Mouse (Mus musculus) lung, embryonic 14.5 days (tissue): ENCODE measurements around the gene Htr1d. TPM values are rescaled to one million over a fixed set of nuclear protein-coding genes. Genes with fewer than 3 reads are reported as not detected.
A peak's percentile ranks its signal among the peaks of the same experiment; 100 is the strongest.

Experiments used
- ATAC-seq: fragments of 200-750 bp; cut with Nextera tagmentation; 2 replicates; pipeline ENCODE4 v1.8.0; 2017; ENCODE audit warnings: mild to moderate bottlenecking, moderate TSS enrichment, moderate library complexity; ENCODE audit not compliant: insufficient read depth
- DNase-seq: peaks from one replicate; pipeline ENCODE4 v3.0.0-alpha.2; 2015
- H3K27ac ChIP-seq: fragments of 300-500 bp; sonication (generic); 2 replicates; pipeline ENCODE4 v1.5.1; 2014; ENCODE audit warnings: low read depth, mild to moderate bottlenecking, moderate library complexity
- H3K27me3 ChIP-seq: fragments of 300-500 bp; sonication (generic); 2 replicates; pipeline ENCODE4 v1.6.1; 2014; ENCODE audit warnings: low read length, control low read depth; ENCODE audit not compliant: insufficient read depth
- H3K36me3 ChIP-seq: fragments of 300-500 bp; sonication (generic); 2 replicates; pipeline ENCODE4 v1.6.1; 2014; ENCODE audit warnings: control low read depth; ENCODE audit not compliant: insufficient read depth
- H3K4me1 ChIP-seq: fragments of 300-500 bp; sonication (generic); 2 replicates; pipeline ENCODE4 v1.6.1; 2014; ENCODE audit warnings: antibody characterized with exemption, control low read depth; ENCODE audit not compliant: insufficient read depth
- H3K4me2 ChIP-seq: fragments of 300-500 bp; sonication (generic); 2 replicates; pipeline ENCODE4 v1.6.1; 2014; ENCODE audit warnings: mild to moderate bottlenecking
- H3K4me3 ChIP-seq: fragments of 300-500 bp; sonication (generic); 2 replicates; pipeline ENCODE4 v1.5.1; 2014; ENCODE audit warnings: low read depth, low read length
- H3K9ac ChIP-seq: fragments of 300-500 bp; sonication (generic); 2 replicates; pipeline ENCODE4 v1.6.1; 2014
- H3K9me3 ChIP-seq: fragments of 300-500 bp; sonication (generic); 2 replicates; pipeline ENCODE4 v1.6.1; 2016; ENCODE audit warnings: low read depth, low read length, control low read depth
- CTCF ChIP-seq: IDR thresholded peaks from 2 replicates; pipeline ENCODE4 v1.5.1; 2016; ENCODE audit warnings: antibody characterized with exemption, low read depth
- WGBS: fragments of 180-500 bp; shearing (Covaris S2); extraction: QIAGEN DNeasy Blood & Tissue Kit; methylation state at CpG from one replicate; pipeline ENCODE4 v1.1.7; 2014; 5-methylcytosine and 5-hydroxymethylcytosine counted together
- polyA plus RNA-seq: library from polyadenylated mRNA; unstranded; fragments of >200 nt; fragmentation: Nextera tagmentation; extraction: Ambion mirVana; gene quantifications from 2 replicates; pipeline ENCODE4 v1.2.1, GENCODE M21; 2014

Gene Htr1d
- polyA plus RNA-seq, result 0.07 TPM in 1 of 2 replicates, not detected in the other

DNA sequence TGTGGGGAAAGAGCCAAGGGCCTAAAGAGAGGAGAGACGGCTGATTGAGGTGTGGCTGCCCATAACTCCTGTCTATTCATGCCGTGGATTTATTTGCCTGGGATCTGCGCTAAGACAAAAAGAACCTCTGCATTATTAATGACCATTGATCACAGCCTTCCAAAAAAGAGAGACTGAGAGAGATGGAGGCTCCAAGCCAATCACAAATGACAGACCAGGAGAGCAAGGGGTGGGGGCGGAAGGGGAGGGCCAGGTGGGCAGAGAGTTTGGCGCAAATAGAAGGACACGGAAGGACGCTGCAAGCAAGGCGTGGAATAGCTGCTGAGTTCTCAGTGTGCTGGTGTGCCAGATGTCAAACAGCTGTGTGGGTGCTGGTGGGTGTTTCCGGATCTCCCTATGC is at the start of gene Htr1d:
Gene Htr1d (plus strand): TSS at position 301 of the 400 bp plus-strand sequence.
- peak within 1 kb of the TSS; percentile 46 for H3K9ac ChIP-seq
- H3K4me1 ChIP-seq, result no peaks in the 10 kb centered on the region
- no peaks in the 10 kb centered on the region for H3K9me3 ChIP-seq
- DNase-seq, result no peak
- H3K27me3 ChIP-seq, result peaks cover 29% of the 10 kb centered on the region
- no peak for TF ChIP-seq CTCF
- no peak within 1 kb of the TSS for H3K27ac ChIP-seq
- H3K4me2 ChIP-seq, result peak within 1 kb of the TSS; percentile 93
- peak within 1 kb of the TSS; percentile 47 for H3K4me3 ChIP-seq
- 44% methylated on average over 9 of the region's 9 CpGs for whole genome bisulfite sequencing
- H3K36me3 ChIP-seq, result no peaks in the 10 kb centered on the region
- ATAC-seq, result no peak

DNA sequence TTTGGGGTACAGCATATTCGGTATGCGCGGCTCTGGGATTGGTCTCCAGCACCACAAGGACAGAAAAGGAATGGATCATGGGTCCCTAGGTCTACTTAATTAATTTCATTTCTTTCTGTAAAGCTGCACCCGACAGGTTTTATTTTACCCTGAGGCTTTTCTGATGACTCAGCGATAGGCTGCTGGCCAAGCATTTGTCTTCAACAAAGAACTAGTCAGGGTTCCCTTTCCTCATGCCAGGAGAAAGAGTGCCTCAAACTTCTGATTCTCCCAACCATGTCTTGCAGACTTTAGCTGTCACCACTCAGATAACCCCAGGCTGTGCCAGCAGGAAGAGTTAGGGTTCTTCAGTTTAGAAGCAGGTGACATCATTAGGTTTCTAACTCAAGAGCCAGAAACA is 46.3 kb upstream of the Htr1d start:
- Histone ChIP-seq H3K4me3 (no peak overlapping the region), H3K9me3 (no peaks in the 10 kb centered on the region), H3K36me3 (no peaks in the 10 kb centered on the region), H3K9ac (no peak overlapping the region), H3K27ac (no peak overlapping the region), H3K4me2 (no peak overlapping the region), H3K27me3 (no peaks in the 10 kb centered on the region), H3K4me1 (no peaks in the 10 kb centered on the region)
- no peak for TF ChIP-seq CTCF
- DNase-seq (no peak), ATAC-seq (no peak)
- WGBS, result 81% methylated on average over 5 of the region's 5 CpGs

DNA sequence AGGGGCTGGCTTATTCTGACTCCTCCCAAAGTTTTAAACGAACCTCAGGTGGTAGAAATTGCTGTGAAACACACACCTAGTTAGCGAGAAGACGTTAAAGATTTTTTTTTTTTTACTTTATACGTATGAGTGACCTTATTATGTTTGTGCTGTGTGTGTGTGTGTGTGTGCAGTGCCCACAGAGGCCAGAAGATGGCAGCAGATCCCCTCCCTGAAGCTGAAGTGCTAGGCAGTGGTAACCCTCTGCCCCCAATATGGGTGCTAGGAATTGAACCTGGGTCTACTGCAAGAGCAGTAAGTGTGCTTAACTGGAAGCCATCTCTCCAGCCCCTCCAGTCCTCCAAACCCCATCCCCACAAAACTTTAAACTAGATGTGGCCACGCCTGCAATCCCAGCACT is 40.3 kb upstream of the Htr1d start:
- ATAC-seq, result no peak
- Histone ChIP-seq H3K9ac (no peak overlapping the region), H3K4me2 (no peak overlapping the region), H3K27me3 (no peaks in the 10 kb centered on the region), H3K4me3 (no peak overlapping the region), H3K27ac (no peak overlapping the region), H3K4me1 (no peaks in the 10 kb centered on the region), H3K36me3 (no peaks in the 10 kb centered on the region), H3K9me3 (no peaks in the 10 kb centered on the region)
- TF ChIP-seq CTCF, result peak; percentile 37
- DNase-seq, result no peak
- WGBS, result 80% methylated on average over 5 of the region's 5 CpGs

DNA sequence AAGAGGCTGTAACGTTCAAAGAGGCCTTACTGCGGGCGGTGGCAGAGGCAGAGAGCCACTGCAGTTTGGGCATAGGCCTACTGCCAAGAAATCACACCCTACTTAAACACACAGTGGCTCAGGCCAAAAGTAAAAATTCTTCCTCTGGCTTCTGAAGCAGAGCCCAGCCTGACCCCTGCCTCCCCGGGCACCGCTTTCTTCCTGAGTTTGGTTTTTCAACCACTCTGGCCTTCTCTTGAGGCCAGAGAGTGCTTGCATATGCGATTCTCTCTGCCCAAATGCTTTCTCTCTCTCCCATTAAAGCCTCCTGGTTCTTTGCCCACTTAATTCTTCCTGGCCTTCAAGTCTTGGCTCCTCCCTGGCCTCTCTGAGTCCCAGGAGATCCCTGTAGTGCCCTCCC is 39.5 kb upstream of the Htr1d start:
- no peak overlapping the region for H3K27ac ChIP-seq
- H3K4me3 ChIP-seq, result no peak overlapping the region
- H3K9me3 ChIP-seq, result no peaks in the 10 kb centered on the region
- no peaks in the 10 kb centered on the region for H3K27me3 ChIP-seq
- DNase-seq (no peak), ATAC-seq (no peak)
- WGBS, result 74% methylated on average over 6 of the region's 6 CpGs
- no peak overlapping the region for H3K4me2 ChIP-seq
- H3K9ac ChIP-seq, result no peak overlapping the region
- H3K4me1 ChIP-seq, result no peaks in the 10 kb centered on the region
- TF ChIP-seq CTCF, result no peak
- H3K36me3 ChIP-seq, result no peaks in the 10 kb centered on the region

DNA sequence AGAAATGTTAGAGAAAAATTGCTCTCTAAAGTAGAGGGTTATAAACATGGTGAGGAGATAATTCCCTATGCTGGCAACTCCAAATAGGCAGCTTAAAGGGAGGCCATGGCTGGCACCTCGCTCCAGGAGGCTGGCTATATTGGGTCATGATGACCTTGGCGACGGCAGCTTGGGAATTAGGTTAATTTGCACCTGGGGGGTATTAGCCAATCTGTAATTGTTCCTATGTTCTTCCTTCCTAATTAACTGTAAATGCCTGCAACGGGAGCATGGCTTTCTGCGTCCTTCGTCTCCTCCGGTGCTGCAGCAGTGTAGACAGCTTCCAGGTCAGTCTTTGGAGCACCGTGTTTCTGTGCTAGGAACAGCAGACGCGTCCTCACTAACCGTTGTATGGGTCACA is 36.1 kb upstream of the Htr1d start:
- Histone ChIP-seq H3K4me1 (no peaks in the 10 kb centered on the region), H3K27me3 (no peaks in the 10 kb centered on the region), H3K4me2 (no peak overlapping the region), H3K9ac (no peak overlapping the region), H3K27ac (no peak overlapping the region), H3K36me3 (no peaks in the 10 kb centered on the region), H3K4me3 (no peak overlapping the region), H3K9me3 (no peaks in the 10 kb centered on the region)
- no peak for TF ChIP-seq CTCF
- no peak for ATAC-seq
- DNase-seq, result no peak
- WGBS, result 52% methylated on average over 11 of the region's 11 CpGs

DNA sequence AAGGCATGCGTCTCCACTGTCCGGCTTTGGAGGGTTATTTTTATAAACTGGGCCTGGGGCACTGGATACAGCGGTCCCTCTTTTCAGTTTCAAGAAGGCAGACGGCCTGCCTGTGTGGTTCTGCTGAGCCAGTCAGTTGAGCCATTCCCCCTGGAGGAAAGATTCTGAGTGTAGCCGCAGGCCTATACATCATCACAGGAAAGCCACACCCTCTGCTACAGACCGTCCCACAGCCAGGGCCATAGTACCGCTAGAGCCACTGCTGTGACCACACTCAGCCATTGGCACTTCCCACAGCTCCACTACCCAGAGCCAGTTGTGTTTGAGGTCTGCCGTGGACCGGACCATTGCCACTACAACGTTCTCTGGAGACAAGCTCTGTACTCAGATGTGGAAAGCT is 21.5 kb upstream of the Htr1d start:
- no peak for ATAC-seq
- TF ChIP-seq CTCF, result no peak
- WGBS, result 73% methylated on average over 10 of the region's 10 CpGs

DNA sequence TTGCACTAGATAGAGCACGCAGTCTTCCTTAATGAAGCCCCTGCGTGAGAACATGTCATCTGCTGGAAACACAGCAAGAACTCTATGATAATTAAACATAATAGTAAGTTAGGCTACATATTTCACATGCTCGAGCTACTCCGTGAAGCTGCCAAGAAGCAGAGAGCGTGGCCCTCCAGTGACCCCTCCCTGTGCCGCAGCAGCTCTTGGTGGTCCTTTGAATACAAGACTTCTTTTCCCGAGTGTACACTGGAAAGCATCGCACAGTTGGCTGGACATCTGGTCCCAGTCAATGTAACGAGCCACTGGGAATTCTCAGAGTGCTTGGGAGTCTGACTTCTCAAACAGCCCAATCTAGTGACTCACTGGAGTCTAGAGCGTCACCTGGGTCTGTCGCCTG is 15.5 kb upstream of the Htr1d start:
- no peaks in the 10 kb centered on the region for H3K36me3 ChIP-seq
- peak; percentile 44 for DNase-seq
- H3K9me3 ChIP-seq, result no peaks in the 10 kb centered on the region
- no peak overlapping the region for H3K4me2 ChIP-seq
- H3K27ac ChIP-seq, result no peak overlapping the region
- H3K4me1 ChIP-seq, result no peaks in the 10 kb centered on the region
- no peak overlapping the region for H3K4me3 ChIP-seq
- no peaks in the 10 kb centered on the region for H3K27me3 ChIP-seq
- TF ChIP-seq CTCF, result no peak
- no peak for ATAC-seq
- 50% methylated on average over 11 of the region's 11 CpGs for WGBS
- no peak overlapping the region for H3K9ac ChIP-seq

More for the DNA sequence above, 21.5 kb upstream of the Htr1d start:
- no peak overlapping the region for H3K27ac ChIP-seq
- H3K9me3 ChIP-seq, result no peaks in the 10 kb centered on the region
- no peak for DNase-seq
- H3K4me2 ChIP-seq, result no peak overlapping the region
- H3K9ac ChIP-seq, result no peak overlapping the region
- no peaks in the 10 kb centered on the region for H3K36me3 ChIP-seq
- no peaks in the 10 kb centered on the region for H3K27me3 ChIP-seq
- no peak overlapping the region for H3K4me3 ChIP-seq
- no peaks in the 10 kb centered on the region for H3K4me1 ChIP-seq
